Mouse (Mus musculus): Measurements from ENCODE around the gene Tph2. TPM values are rescaled to one million over a fixed set of nuclear protein-coding genes. Genes with fewer than 3 reads are reported as not detected.

Tph2 gene
- 0.24 and 0.25 TPM in 2 replicates for polyA plus RNA-seq (2015; fragmentation: Nextera tagmentation; extraction: Ambion mirVana)

- WGBS: 4% methylated on average over 9 of the region's 9 CpGs
- 0 out of 2 replicates have a peak, but pooled peaks cover 2% of the 10 kb centered on the region for H3K4me1 ChIP-seq (replicated peaks; ENCODE audit: control insufficient read depth, insufficient read depth, low read length)
- peak; percentile 73 for ATAC-seq
- no peaks in the 10 kb centered on the region for H3K9me3 ChIP-seq (ENCODE audit: control insufficient read depth, low read length)
- H3K27me3 ChIP-seq (replicated peaks; ENCODE audit: control insufficient read depth, insufficient read depth, low read length): no peaks in the 10 kb centered on the region
- H3K9ac ChIP-seq (replicated peaks; ENCODE audit: low read depth, low read length): no peak within 1 kb of the TSS
- H3K27ac ChIP-seq (ENCODE audit: low read length): no peak within 1 kb of the TSS
- H3K36me3 ChIP-seq (ENCODE audit: control insufficient read depth, insufficient read depth): no peaks in the 10 kb centered on the region
- 0 out of 2 replicates have a peak within 1 kb of the TSS, but pooled peaks have one; percentile 14 for H3K4me2 ChIP-seq (ENCODE audit: low read length)
- no peak within 1 kb of the TSS for H3K4me3 ChIP-seq (replicated peaks; ENCODE audit: low read length)
These were observed at the start of gene Tph2 for GRCm38 (mm10) chr10:115184697-115185096. TSS of gene Tph2 (minus strand) at chr10:115185022.

DNA sequence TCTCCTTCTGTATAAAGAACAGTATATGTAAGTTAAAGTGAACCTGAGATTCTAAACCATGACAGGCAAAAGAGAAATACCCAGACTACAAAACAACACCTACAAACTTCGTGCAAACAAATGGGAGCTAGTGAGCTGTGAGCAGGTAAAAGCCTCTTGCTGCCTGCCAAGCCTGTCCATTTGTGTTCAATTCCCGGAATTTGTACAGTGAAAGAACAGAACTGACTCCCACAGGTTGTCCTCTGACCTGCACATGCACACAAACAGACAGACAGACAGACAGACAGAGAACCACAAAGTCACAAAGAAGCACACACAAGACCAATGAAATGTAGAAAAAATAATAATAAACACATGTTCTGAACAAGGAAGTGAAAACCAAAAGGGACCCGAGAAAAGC lies 49.0 kb upstream of the Tph2 start:
- no peaks in the 10 kb centered on the region for H3K9me3 ChIP-seq (ENCODE audit: control insufficient read depth, low read length)
- 82% methylated on average over 3 of the region's 3 CpGs for WGBS
- H3K4me3 ChIP-seq (replicated peaks; ENCODE audit: low read length): no peak overlapping the region
- ATAC-seq: no peak
- H3K4me2 ChIP-seq (ENCODE audit: low read length): no peak overlapping the region
- peaks cover 14% of the 10 kb centered on the region for H3K36me3 ChIP-seq (ENCODE audit: control insufficient read depth, insufficient read depth)
- no peak overlapping the region for H3K9ac ChIP-seq (replicated peaks; ENCODE audit: low read depth, low read length)
- no peaks in the 10 kb centered on the region for H3K4me1 ChIP-seq (replicated peaks; ENCODE audit: control insufficient read depth, insufficient read depth, low read length)
- no peaks in the 10 kb centered on the region for H3K27me3 ChIP-seq (replicated peaks; ENCODE audit: control insufficient read depth, insufficient read depth, low read length)
- no peak overlapping the region for H3K27ac ChIP-seq (ENCODE audit: low read length)

GRCm38 (mm10) chr10:115232513-115232912 lies 47.7 kb upstream of the Tph2 start:
- ATAC-seq: no peak
- H3K27me3 ChIP-seq (replicated peaks; ENCODE audit: control insufficient read depth, insufficient read depth, low read length): no peaks in the 10 kb centered on the region
- H3K9me3 ChIP-seq (ENCODE audit: control insufficient read depth, low read length): no peaks in the 10 kb centered on the region
- H3K36me3 ChIP-seq (ENCODE audit: control insufficient read depth, insufficient read depth): peaks cover 8% of the 10 kb centered on the region; the same call in 1 of the 2 replicates
- no peaks in the 10 kb centered on the region for H3K4me1 ChIP-seq (replicated peaks; ENCODE audit: control insufficient read depth, insufficient read depth, low read length)
- H3K4me2 ChIP-seq (ENCODE audit: low read length): no peak overlapping the region
- H3K27ac ChIP-seq (ENCODE audit: low read length): no peak overlapping the region
- H3K4me3 ChIP-seq (replicated peaks; ENCODE audit: low read length): no peak overlapping the region
- H3K9ac ChIP-seq (replicated peaks; ENCODE audit: low read depth, low read length): no peak overlapping the region
- WGBS: 90% methylated on average over 3 of the region's 3 CpGs

DNA sequence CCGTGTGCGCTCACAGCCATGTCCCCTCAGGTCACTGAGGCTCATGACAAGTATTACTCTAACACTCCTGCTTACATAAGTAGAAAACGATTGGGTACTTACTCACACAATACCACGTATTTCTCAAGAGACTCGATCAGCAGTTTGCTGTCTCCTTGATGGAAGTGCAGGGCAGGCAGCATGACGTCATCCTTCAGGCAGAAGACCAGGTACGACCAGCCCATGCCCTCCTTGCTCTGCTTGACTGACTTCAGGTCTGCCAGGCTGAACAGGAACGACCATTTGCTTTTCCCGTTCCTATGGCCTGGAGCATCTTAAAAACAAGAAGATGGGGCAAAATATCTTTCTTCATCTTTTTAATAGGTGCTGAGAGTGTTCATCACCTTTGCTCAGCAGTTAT lies 44.2 kb upstream of the Tph2 start:
- WGBS: 84% methylated on average over 9 of the region's 9 CpGs
- Histone ChIP-seq H3K4me2 (ENCODE audit: low read length) (no peak overlapping the region), H3K9ac (replicated peaks; ENCODE audit: low read depth, low read length) (no peak overlapping the region), H3K9me3 (ENCODE audit: control insufficient read depth, low read length) (no peaks in the 10 kb centered on the region), H3K4me1 (replicated peaks; ENCODE audit: control insufficient read depth, insufficient read depth, low read length) (no peaks in the 10 kb centered on the region), H3K27me3 (replicated peaks; ENCODE audit: control insufficient read depth, insufficient read depth, low read length) (no peaks in the 10 kb centered on the region), H3K36me3 (ENCODE audit: control insufficient read depth, insufficient read depth) (peaks cover 8% of the 10 kb centered on the region; the same call in 1 of the 2 replicates), H3K27ac (ENCODE audit: low read length) (no peak overlapping the region), H3K4me3 (replicated peaks; ENCODE audit: low read length) (no peak overlapping the region)
- no peak for ATAC-seq

DNA sequence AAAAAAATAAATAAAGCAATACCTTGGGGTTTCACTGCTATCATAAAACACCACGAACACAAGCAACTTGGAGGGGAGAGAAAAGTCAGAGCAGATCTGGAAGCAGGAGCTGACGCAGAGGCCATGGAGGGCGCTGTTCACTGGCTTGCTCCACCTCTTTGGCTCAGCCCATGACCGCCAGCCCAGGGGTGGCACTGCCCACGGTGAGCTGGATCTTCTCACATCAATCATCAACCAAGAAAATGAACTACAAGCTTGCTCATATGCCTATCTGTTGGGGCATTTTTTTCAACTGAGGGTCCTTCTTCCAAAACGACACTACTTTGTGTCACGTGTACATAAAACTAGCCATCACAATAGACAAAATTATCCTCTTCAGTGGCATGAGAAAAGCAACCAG lies 41.8 kb upstream of the Tph2 start:
- Histone ChIP-seq H3K9me3 (ENCODE audit: control insufficient read depth, low read length) (no peaks in the 10 kb centered on the region), H3K4me3 (replicated peaks; ENCODE audit: low read length) (no peak overlapping the region), H3K36me3 (ENCODE audit: control insufficient read depth, insufficient read depth) (0 out of 2 replicates have a peak, but pooled peaks cover 2% of the 10 kb centered on the region), H3K9ac (replicated peaks; ENCODE audit: low read depth, low read length) (no peak overlapping the region), H3K4me1 (replicated peaks; ENCODE audit: control insufficient read depth, insufficient read depth, low read length) (no peaks in the 10 kb centered on the region), H3K27ac (ENCODE audit: low read length) (no peak overlapping the region), H3K4me2 (ENCODE audit: low read length) (no peak overlapping the region), H3K27me3 (replicated peaks; ENCODE audit: control insufficient read depth, insufficient read depth, low read length) (no peaks in the 10 kb centered on the region)
- no peak for ATAC-seq
- WGBS: 94% methylated on average over 7 of the region's 7 CpGs

DNA sequence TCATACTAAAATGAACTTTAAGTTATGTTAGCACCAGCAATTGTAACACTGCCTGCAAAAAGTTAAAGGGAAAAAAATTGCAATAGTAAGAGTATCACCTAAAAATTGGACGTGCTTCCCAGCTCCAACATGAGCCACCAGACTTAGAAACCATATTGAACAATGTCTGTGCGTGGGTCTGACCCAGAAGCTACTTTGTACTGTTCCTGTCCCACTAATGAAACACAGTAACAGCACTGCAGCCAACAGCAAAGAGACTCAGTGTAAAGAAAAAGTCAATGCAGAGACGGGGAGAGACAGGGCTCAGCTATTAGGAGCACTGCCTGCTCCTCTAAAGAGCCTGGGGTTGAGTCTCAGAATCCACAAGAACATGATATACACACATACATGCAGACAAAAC lies 39.0 kb upstream of the Tph2 start:
- Histone ChIP-seq H3K4me3 (replicated peaks; ENCODE audit: low read length) (no peak overlapping the region), H3K4me2 (ENCODE audit: low read length) (no peak overlapping the region), H3K36me3 (ENCODE audit: control insufficient read depth, insufficient read depth) (peaks cover 5% of the 10 kb centered on the region), H3K4me1 (replicated peaks; ENCODE audit: control insufficient read depth, insufficient read depth, low read length) (no peaks in the 10 kb centered on the region), H3K9ac (replicated peaks; ENCODE audit: low read depth, low read length) (no peak overlapping the region), H3K27me3 (replicated peaks; ENCODE audit: control insufficient read depth, insufficient read depth, low read length) (no peaks in the 10 kb centered on the region), H3K9me3 (ENCODE audit: control insufficient read depth, low read length) (no peaks in the 10 kb centered on the region), H3K27ac (ENCODE audit: low read length) (no peak overlapping the region)
- no peak for ATAC-seq
- WGBS: 88% methylated on average over 3 of the region's 3 CpGs

- no peak overlapping the region for H3K9ac ChIP-seq (replicated peaks; ENCODE audit: low read depth, low read length)
- no peak for ATAC-seq
These were observed 28.2 kb upstream of the Tph2 start for GRCm38 (mm10) chr10:115212916-115213580.

GRCm38 (mm10) chr10:115205825-115206224 lies 21.0 kb upstream of the Tph2 start:
- no peak overlapping the region for H3K27ac ChIP-seq (ENCODE audit: low read length)
- WGBS: 90% methylated on average over 3 of the region's 3 CpGs
- H3K27me3 ChIP-seq (replicated peaks; ENCODE audit: control insufficient read depth, insufficient read depth, low read length): no peaks in the 10 kb centered on the region
- no peak overlapping the region for H3K4me2 ChIP-seq (ENCODE audit: low read length)
- H3K9ac ChIP-seq (replicated peaks; ENCODE audit: low read depth, low read length): no peak overlapping the region
- no peaks in the 10 kb centered on the region for H3K9me3 ChIP-seq (ENCODE audit: control insufficient read depth, low read length)
- ATAC-seq: no peak
- peaks cover 10% of the 10 kb centered on the region for H3K36me3 ChIP-seq (ENCODE audit: control insufficient read depth, insufficient read depth)
- H3K4me1 ChIP-seq (replicated peaks; ENCODE audit: control insufficient read depth, insufficient read depth, low read length): no peaks in the 10 kb centered on the region
- no peak overlapping the region for H3K4me3 ChIP-seq (replicated peaks; ENCODE audit: low read length)

More at GRCm38 (mm10) chr10:115212916-115213580, 28.2 kb upstream of the Tph2 start:
- no peak overlapping the region for H3K4me3 ChIP-seq (replicated peaks; ENCODE audit: low read length)
- H3K4me1 ChIP-seq (replicated peaks; ENCODE audit: control insufficient read depth, insufficient read depth, low read length): no peaks in the 10 kb centered on the region
- no peak overlapping the region for H3K4me2 ChIP-seq (ENCODE audit: low read length)
- H3K27me3 ChIP-seq (replicated peaks; ENCODE audit: control insufficient read depth, insufficient read depth, low read length): no peaks in the 10 kb centered on the region
- WGBS: 94% methylated on average over 11 of the region's 11 CpGs
- H3K9me3 ChIP-seq (ENCODE audit: control insufficient read depth, low read length): no peaks in the 10 kb centered on the region
- peaks cover 20% of the 10 kb centered on the region for H3K36me3 ChIP-seq (ENCODE audit: control insufficient read depth, insufficient read depth)
- no peak overlapping the region for H3K27ac ChIP-seq (ENCODE audit: low read length)

DNA sequence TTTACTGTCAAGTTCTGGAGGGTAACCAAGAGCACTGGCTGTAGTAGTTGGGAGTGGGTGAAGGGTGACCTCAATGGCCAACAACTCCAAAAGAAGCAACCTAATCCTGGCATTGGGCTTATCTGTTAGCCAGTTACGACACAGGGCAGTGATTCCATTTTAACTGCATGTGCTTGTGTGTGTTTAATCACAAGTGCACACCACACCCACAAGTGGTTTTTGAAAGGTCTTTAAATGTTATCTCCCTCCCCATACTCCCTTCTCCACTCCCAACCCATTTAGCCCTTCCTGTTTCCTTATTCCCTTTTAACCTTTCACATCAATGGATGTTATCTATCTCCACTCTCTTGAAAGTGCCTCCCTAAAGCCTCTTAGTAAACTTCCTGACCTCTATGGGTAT lies 20.5 kb upstream of the Tph2 start:
- 90% methylated on average over 1 of the region's 1 CpGs for WGBS
- H3K4me2 ChIP-seq (ENCODE audit: low read length): no peak overlapping the region
- no peak overlapping the region for H3K27ac ChIP-seq (ENCODE audit: low read length)
- H3K4me1 ChIP-seq (replicated peaks; ENCODE audit: control insufficient read depth, insufficient read depth, low read length): no peaks in the 10 kb centered on the region
- no peaks in the 10 kb centered on the region for H3K27me3 ChIP-seq (replicated peaks; ENCODE audit: control insufficient read depth, insufficient read depth, low read length)
- ATAC-seq: no peak
- no peak overlapping the region for H3K9ac ChIP-seq (replicated peaks; ENCODE audit: low read depth, low read length)
- peaks cover 10% of the 10 kb centered on the region for H3K36me3 ChIP-seq (ENCODE audit: control insufficient read depth, insufficient read depth)
- no peak overlapping the region for H3K4me3 ChIP-seq (replicated peaks; ENCODE audit: low read length)
- no peaks in the 10 kb centered on the region for H3K9me3 ChIP-seq (ENCODE audit: control insufficient read depth, low read length)

Data from forebrain, embryonic 16.5 days (tissue).